Comparison of ENCODE assay signal across 21 mouse cellular contexts in genomic region chr10:70316856-70317255, GRCm38 (mm10).
DNase-seq lines count a peak whose midpoint lies in the region; ATAC-seq and TF ChIP-seq lines count a peak whose summit lies in the region.
"Had no signal": no experiment of that assay in that cellular context is flagged by ENCODE, and none has a peak within 500 bp of the region (broad histone marks: within the 10 kb centered on the region; RNA-seq: fewer than 3 reads in every experiment).

No protein-coding gene starts in this region.

- no peaks in the 10 kb centered on the region for H3K36me3 ChIP-seq in forebrain, embryonic 15.5 days
- no peaks in the 10 kb centered on the region for H3K36me3 ChIP-seq in forebrain, postnatal 0 days (ENCODE audit: insufficient read depth)
- H3K36me3 ChIP-seq in kidney, postnatal 0 days (ENCODE audit: insufficient read depth, low read length) = no peaks in the 10 kb centered on the region
- no peaks in the 10 kb centered on the region for H3K36me3 ChIP-seq in kidney, embryonic 16.5 days (ENCODE audit: insufficient read depth, low read length)
- H3K36me3 ChIP-seq: G1E had no signal

- H3K4me2 ChIP-seq in forebrain, embryonic 15.5 days (replicated peaks) = no peak overlapping the region
- no peak overlapping the region for H3K4me2 ChIP-seq in forebrain, postnatal 0 days (ENCODE audit: low read depth)
- no peak overlapping the region for H3K4me2 ChIP-seq in kidney, postnatal 0 days (ENCODE audit: low read length)
- H3K4me2 ChIP-seq in kidney, embryonic 16.5 days (replicated peaks; ENCODE audit: low read depth, low read length) = no peak overlapping the region
- H3K4me2 ChIP-seq: forebrain, embryonic 13.5 days had no signal

- no peaks in the 10 kb centered on the region for H3K27me3 ChIP-seq in forebrain, embryonic 15.5 days
- H3K27me3 ChIP-seq in forebrain, postnatal 0 days (ENCODE audit: insufficient read depth, low read length) = no peaks in the 10 kb centered on the region
- H3K27me3 ChIP-seq in kidney, postnatal 0 days (ENCODE audit: insufficient read depth, low read length) = no peaks in the 10 kb centered on the region
- H3K27me3 ChIP-seq in kidney, embryonic 16.5 days (ENCODE audit: insufficient read depth, low read length) = no peaks in the 10 kb centered on the region
- H3K27me3 ChIP-seq: forebrain, embryonic 13.5 days; Patski had no signal

- WGBS in forebrain, embryonic 15.5 days = 87% methylated on average over 7 of the region's 7 CpGs
- 92% methylated on average over 7 of the region's 7 CpGs for whole genome bisulfite sequencing in forebrain, postnatal 0 days
- WGBS in kidney, postnatal 0 days = 89% methylated on average over 7 of the region's 7 CpGs
- 89% methylated on average over 7 of the region's 7 CpGs for WGBS in kidney, embryonic 16.5 days

- DNase-seq in forebrain, postnatal 0 days = no peak
- DNase-seq in kidney, postnatal 0 days (ENCODE audit: low spot score) = no peak
- DNase-seq in ES-CJ7 (ENCODE audit: low read depth, low spot score) = peak; percentile 76
- peak; percentile 87 for DNase-seq in R1 (ENCODE audit: low read depth, low spot score)
- DNase-seq in spleen, adult 12 weeks (ENCODE audit: low spot score) = no peak
- DNase-seq in retina, postnatal 1 day = no peak
- DNase-seq: adrenal gland, adult 8-10 months; adrenal gland, postnatal 14 days; adrenal gland, postnatal 36 days; cerebellum, adult 11-12 months; cerebellum, adult 2 months; cerebellum, adult 9-10 months; cerebellum, postnatal 10 days; cerebellum, postnatal 25 days had no signal

- H3K9ac ChIP-seq in forebrain, embryonic 15.5 days (replicated peaks) = no peak overlapping the region
- H3K9ac ChIP-seq in forebrain, postnatal 0 days = no peak overlapping the region
- no peak overlapping the region for H3K9ac ChIP-seq in kidney, postnatal 0 days (ENCODE audit: low read depth, low read length)
- no peak overlapping the region for H3K9ac ChIP-seq in kidney, embryonic 16.5 days (replicated peaks; ENCODE audit: low read length)
- H3K9ac ChIP-seq: forebrain, embryonic 13.5 days had no signal

- H3K4me3 ChIP-seq in forebrain, embryonic 15.5 days = no peak overlapping the region
- H3K4me3 ChIP-seq in forebrain, postnatal 0 days (ENCODE audit: low read depth, low read length) = no peak overlapping the region
- H3K4me3 ChIP-seq in kidney, postnatal 0 days (replicated peaks; ENCODE audit: low read depth, low read length) = no peak overlapping the region
- no peak overlapping the region for H3K4me3 ChIP-seq in kidney, embryonic 16.5 days (ENCODE audit: low read length)
- H3K4me3 ChIP-seq: forebrain, embryonic 13.5 days had no signal

- no peak overlapping the region for H3K27ac ChIP-seq in forebrain, embryonic 15.5 days (replicated peaks)
- no peak overlapping the region for H3K27ac ChIP-seq in forebrain, postnatal 0 days (ENCODE audit: low read depth, low read length)
- H3K27ac ChIP-seq in kidney, postnatal 0 days = no peak overlapping the region
- H3K27ac ChIP-seq in kidney, embryonic 16.5 days (ENCODE audit: low read length) = no peak overlapping the region
- H3K27ac ChIP-seq: forebrain, embryonic 13.5 days had no signal

- no peak for TF ChIP-seq CTCF in forebrain, postnatal 0 days (IDR thresholded peaks at IDR 0.05; ENCODE audit: low read depth)
- no peak for TF ChIP-seq CTCF in kidney, postnatal 0 days (IDR thresholded peaks at IDR 0.05; ENCODE audit: low read depth)

- 0 out of 2 replicates have a peak, but pooled peaks cover 2% of the 10 kb centered on the region for H3K4me1 ChIP-seq in forebrain, embryonic 15.5 days
- no peaks in the 10 kb centered on the region for H3K4me1 ChIP-seq in forebrain, postnatal 0 days (ENCODE audit: insufficient read depth)
- no peaks in the 10 kb centered on the region for H3K4me1 ChIP-seq in kidney, postnatal 0 days (replicated peaks; ENCODE audit: insufficient read depth, low read length)
- H3K4me1 ChIP-seq in kidney, embryonic 16.5 days (ENCODE audit: insufficient read depth, low read length) = no peaks in the 10 kb centered on the region
- H3K4me1 ChIP-seq: forebrain, embryonic 13.5 days had no signal

- no peaks in the 10 kb centered on the region for H3K9me3 ChIP-seq in forebrain, embryonic 15.5 days
- no peaks in the 10 kb centered on the region for H3K9me3 ChIP-seq in forebrain, postnatal 0 days (ENCODE audit: low read length)
- H3K9me3 ChIP-seq in kidney, postnatal 0 days (replicated peaks; ENCODE audit: low read length) = no peaks in the 10 kb centered on the region
- no peaks in the 10 kb centered on the region for H3K9me3 ChIP-seq in kidney, embryonic 16.5 days (ENCODE audit: low read length)
- H3K9me3 ChIP-seq: forebrain, embryonic 13.5 days had no signal

- ATAC-seq in forebrain, embryonic 15.5 days (replicated peaks) = 0 out of 2 replicates have a peak, but pooled peaks have one; percentile 8
- ATAC-seq in forebrain, postnatal 0 days = no peak
- 0 out of 2 replicates have a peak, but pooled peaks have one; percentile 21 for ATAC-seq in kidney, postnatal 0 days (replicated peaks; ENCODE audit: low FRiP score, low read depth)
- ATAC-seq in kidney, embryonic 16.5 days (ENCODE audit: low FRiP score, low TSS enrichment) = no peak
- ATAC-seq: activated CD4-positive, CD25-positive, alpha-beta regulatory T cell, adult 4 months; forebrain, embryonic 13.5 days; forebrain, embryonic 16.5 days; Patski had no signal

Comparison
In these comparisons a context has a peak if more than half of its experiments do, and no peak if none do; other contexts are left out.
1. ATAC-seq: peak in forebrain, embryonic 15.5 days (single experiment) and kidney, postnatal 0 days (single experiment); none in forebrain, postnatal 0 days (single experiment) and kidney, embryonic 16.5 days (single experiment).
2. DNase-seq: peak in ES-CJ7 (single experiment) and R1 (single experiment); none in forebrain, postnatal 0 days (single experiment), kidney, postnatal 0 days (single experiment), spleen, adult 12 weeks (single experiment) and retina, postnatal 1 day (single experiment).